ENCODE assay signal across 10 mouse cellular contexts in the genomic region with DNA sequence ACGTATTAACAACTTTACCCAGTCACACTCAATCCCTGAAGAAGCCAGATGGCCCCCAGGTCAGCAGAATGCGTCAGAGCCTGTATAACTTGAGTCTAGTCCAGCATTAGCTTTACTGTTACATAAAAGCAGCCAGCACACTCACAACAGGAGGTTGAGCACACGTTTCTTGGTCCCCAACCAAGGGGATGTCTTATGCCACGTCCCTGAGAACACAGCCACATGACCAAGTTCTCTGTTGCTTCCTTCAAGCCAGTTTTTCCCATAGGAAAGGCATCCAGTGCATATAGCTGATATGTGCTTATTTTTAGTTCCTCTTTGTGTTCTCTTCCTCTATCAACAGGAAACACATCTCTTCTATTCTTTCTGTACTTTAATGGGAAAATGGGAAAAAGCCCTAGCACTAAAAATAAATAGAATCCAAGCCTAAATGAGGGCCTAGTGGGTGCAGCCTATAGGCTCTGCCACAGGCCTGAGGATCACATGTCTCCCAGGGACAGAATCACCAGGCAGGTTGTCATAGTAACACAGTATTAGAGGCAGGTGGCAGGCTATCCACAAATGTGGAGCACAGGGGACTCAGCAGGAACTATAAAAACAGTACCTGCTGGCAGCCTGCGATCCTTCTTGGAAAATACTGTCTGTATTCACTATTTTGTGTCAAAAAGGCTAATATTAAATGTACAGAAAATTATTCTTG.
DNase-seq lines count a peak whose midpoint lies in the region; ATAC-seq and TF ChIP-seq lines count a peak whose summit lies in the region.
"Had no signal": no experiment of that assay in that cellular context is flagged by ENCODE, and none has a peak within 500 bp of the region (broad histone marks: within the 10 kb centered on the region; RNA-seq: fewer than 3 reads in every experiment).

No protein-coding gene starts in this region.

- no peaks in the 10 kb centered on the region for H3K4me1 ChIP-seq in kidney, embryonic 16.5 days (ENCODE audit: insufficient read depth, low read length)
- H3K4me1 ChIP-seq in hindbrain, postnatal 0 days (ENCODE audit: insufficient read depth, low read length) = peaks cover 10% of the 10 kb centered on the region; the same call in 1 of the 2 replicates
- peaks cover 13% of the 10 kb centered on the region for H3K4me1 ChIP-seq in midbrain, embryonic 16.5 days (ENCODE audit: control insufficient read depth, insufficient read depth, low read length)
- no peaks in the 10 kb centered on the region for H3K4me1 ChIP-seq in lung, postnatal 0 days (ENCODE audit: insufficient read depth, low read depth, low read length)

- no peaks in the 10 kb centered on the region for H3K27me3 ChIP-seq in kidney, embryonic 16.5 days (ENCODE audit: insufficient read depth, low read length)
- no peaks in the 10 kb centered on the region for H3K27me3 ChIP-seq in hindbrain, postnatal 0 days (ENCODE audit: insufficient read depth, low read length)
- H3K27me3 ChIP-seq in midbrain, embryonic 16.5 days (ENCODE audit: control insufficient read depth, insufficient read depth, low read depth, low read length) = no peaks in the 10 kb centered on the region
- H3K27me3 ChIP-seq in lung, postnatal 0 days (replicated peaks; ENCODE audit: insufficient read depth, low read length) = no peaks in the 10 kb centered on the region
- H3K27me3 ChIP-seq: limb, embryonic 15.5 days; Patski had no signal

- H3K9me3 ChIP-seq in kidney, embryonic 16.5 days (ENCODE audit: low read length) = no peaks in the 10 kb centered on the region
- H3K9me3 ChIP-seq in hindbrain, postnatal 0 days (ENCODE audit: low read length) = no peaks in the 10 kb centered on the region
- no peaks in the 10 kb centered on the region for H3K9me3 ChIP-seq in midbrain, embryonic 16.5 days (replicated peaks; ENCODE audit: control insufficient read depth, low read length, poor library complexity, severe bottlenecking)
- no peaks in the 10 kb centered on the region for H3K9me3 ChIP-seq in lung, postnatal 0 days (ENCODE audit: low read length)
- H3K9me3 ChIP-seq: limb, embryonic 15.5 days had no signal

- TF ChIP-seq CTCF in hindbrain, postnatal 0 days (IDR thresholded peaks at IDR 0.05; ENCODE audit: low read depth) = no peak
- no peak for TF ChIP-seq CTCF in lung, postnatal 0 days (IDR thresholded peaks at IDR 0.05)

- H3K36me3 ChIP-seq in kidney, embryonic 16.5 days (ENCODE audit: insufficient read depth, low read length) = no peaks in the 10 kb centered on the region
- H3K36me3 ChIP-seq in hindbrain, postnatal 0 days (ENCODE audit: insufficient read depth, low read length) = no peaks in the 10 kb centered on the region
- H3K36me3 ChIP-seq in midbrain, embryonic 16.5 days (ENCODE audit: control insufficient read depth, insufficient read depth, low read length) = no peaks in the 10 kb centered on the region
- no peaks in the 10 kb centered on the region for H3K36me3 ChIP-seq in lung, postnatal 0 days (ENCODE audit: insufficient read depth, low read length)
- H3K36me3 ChIP-seq: limb, embryonic 15.5 days had no signal

- peak; percentile 82; the same call in 1 of the 2 replicates for ATAC-seq in kidney, embryonic 16.5 days (ENCODE audit: low FRiP score, low TSS enrichment)
- ATAC-seq in hindbrain, postnatal 0 days = peak; percentile 94
- ATAC-seq in midbrain, embryonic 16.5 days = peak; percentile 99
- ATAC-seq in lung, postnatal 0 days = no peak
- ATAC-seq: Patski had no signal

- H3K4me3 ChIP-seq in kidney, embryonic 16.5 days (ENCODE audit: low read length) = no peak overlapping the region
- no peak overlapping the region for H3K4me3 ChIP-seq in hindbrain, postnatal 0 days (ENCODE audit: low read length)
- H3K4me3 ChIP-seq in midbrain, embryonic 16.5 days (ENCODE audit: low read depth, low read length) = no peak overlapping the region
- H3K4me3 ChIP-seq in lung, postnatal 0 days (ENCODE audit: low read depth, low read length) = no peak overlapping the region
- H3K4me3 ChIP-seq: limb, embryonic 15.5 days had no signal

- no peak overlapping the region for H3K9ac ChIP-seq in kidney, embryonic 16.5 days (replicated peaks; ENCODE audit: low read length)
- no peak overlapping the region for H3K9ac ChIP-seq in hindbrain, postnatal 0 days (replicated peaks; ENCODE audit: low read length)
- peak overlapping the region; percentile 31; the same call in 1 of the 2 replicates for H3K9ac ChIP-seq in midbrain, embryonic 16.5 days (ENCODE audit: low read depth, low read length)
- H3K9ac ChIP-seq in lung, postnatal 0 days (replicated peaks; ENCODE audit: low read depth) = no peak overlapping the region
- H3K9ac ChIP-seq: limb, embryonic 15.5 days had no signal

- TF ChIP-seq EP300 in lung, postnatal 0 days (IDR thresholded peaks at IDR 0.05) = no peak

- 0 out of 2 replicates have a peak overlapping the region, but pooled peaks have one; percentile 25 for H3K27ac ChIP-seq in kidney, embryonic 16.5 days (ENCODE audit: low read length)
- H3K27ac ChIP-seq in hindbrain, postnatal 0 days = peak overlapping the region; percentile 65
- H3K27ac ChIP-seq in midbrain, embryonic 16.5 days (ENCODE audit: low read length) = peak overlapping the region; percentile 79
- no peak overlapping the region for H3K27ac ChIP-seq in lung, postnatal 0 days (ENCODE audit: low read length)
- H3K27ac ChIP-seq: limb, embryonic 15.5 days had no signal

- WGBS in kidney, embryonic 16.5 days = 48% methylated on average over 5 of the region's 5 CpGs
- 23% methylated on average over 5 of the region's 5 CpGs for WGBS in hindbrain, postnatal 0 days
- 22% methylated on average over 5 of the region's 5 CpGs for WGBS in midbrain, embryonic 16.5 days
- WGBS in lung, postnatal 0 days = 36% methylated on average over 5 of the region's 5 CpGs

- H3K4me2 ChIP-seq in kidney, embryonic 16.5 days (replicated peaks; ENCODE audit: low read depth, low read length) = no peak overlapping the region
- no peak overlapping the region for H3K4me2 ChIP-seq in hindbrain, postnatal 0 days (ENCODE audit: low read depth, low read length)
- no peak overlapping the region for H3K4me2 ChIP-seq in midbrain, embryonic 16.5 days (ENCODE audit: low read length)
- no peak overlapping the region for H3K4me2 ChIP-seq in lung, postnatal 0 days (replicated peaks; ENCODE audit: low read depth, low read length)
- H3K4me2 ChIP-seq: limb, embryonic 15.5 days had no signal

- no peak for DNase-seq in kidney, postnatal 4 days
- DNase-seq in cerebellum, postnatal 14 days = peak; percentile 36 to 46
- DNase-seq in hindbrain, postnatal 0 days (ENCODE audit: low spot score) = peak; percentile 63
- no peak for DNase-seq in lung, postnatal 0 days (ENCODE audit: low spot score)
- DNase-seq in adrenal gland, postnatal 25 days = no peak
- no peak for DNase-seq in spleen, postnatal 14 days (ENCODE audit: low spot score in 2 of 2)

Comparison
In these comparisons a context has a peak if more than half of its experiments do, and no peak if none do; other contexts are left out.
1. DNase-seq: peak in cerebellum, postnatal 14 days (2 of 2) and hindbrain, postnatal 0 days (single experiment); none in kidney, postnatal 4 days (0 of 2), lung, postnatal 0 days (single experiment), adrenal gland, postnatal 25 days (single experiment) and spleen, postnatal 14 days (0 of 2).